Mouse (Mus musculus) embryonic facial prominence, embryonic 12.5 days (tissue): ENCODE measurements around the gene Olfr156. TPM values are rescaled to one million over a fixed set of nuclear protein-coding genes. Genes with fewer than 3 reads are reported as not detected.
"Not testable (repeated sequence)": the region's sequence is repeated elsewhere in the genome, so short reads cannot be mapped to it uniquely, and the experiment has no call there.

Experiments
- ATAC-seq: fragments of 200-750 bp; cut with Nextera tagmentation; 2 replicates; pipeline ENCODE4 v1.8.0; 2017; ENCODE audit not compliant: insufficient number of reproducible peaks, insufficient read depth, low FRiP score, low TSS enrichment
- H3K27ac ChIP-seq: fragments of 300-500 bp; sonication (generic); 2 replicates; pipeline ENCODE4 v1.5.1; 2016; ENCODE audit warnings: mild to moderate bottlenecking
- H3K27me3 ChIP-seq: fragments of 300-500 bp; sonication (generic); 2 replicates; pipeline ENCODE4 v1.6.1; 2016; ENCODE audit warnings: mild to moderate bottlenecking, moderate library complexity
- H3K36me3 ChIP-seq: fragments of 300-500 bp; sonication (generic); 2 replicates; pipeline ENCODE4 v1.6.1; 2016; ENCODE audit warnings: mild to moderate bottlenecking
- H3K4me1 ChIP-seq: fragments of 300-500 bp; sonication (generic); 2 replicates; pipeline ENCODE4 v1.6.1; 2016
- H3K4me2 ChIP-seq: fragments of 300-500 bp; sonication (generic); replicated peaks from 2 replicates; pipeline ENCODE4 v1.6.1; 2016; ENCODE audit warnings: mild to moderate bottlenecking, moderate library complexity
- H3K4me3 ChIP-seq: fragments of 300-500 bp; sonication (generic); 2 replicates; pipeline ENCODE4 v1.5.1; 2016; ENCODE audit warnings: mild to moderate bottlenecking
- H3K9ac ChIP-seq: fragments of 300-500 bp; sonication (generic); 2 replicates; pipeline ENCODE4 v1.6.1; 2016; ENCODE audit warnings: mild to moderate bottlenecking, moderate library complexity
- H3K9me3 ChIP-seq: fragments of 300-500 bp; sonication (generic); 2 replicates; pipeline ENCODE4 v1.6.1; 2016; ENCODE audit warnings: mild to moderate bottlenecking, moderate library complexity
- WGBS: fragments of 180-500 bp; shearing (Covaris S2); methylation state at CpG from one replicate; pipeline ENCODE4 v1.1.7; 2016; 5-methylcytosine and 5-hydroxymethylcytosine counted together
- polyA plus RNA-seq: library from polyadenylated mRNA; unstranded; fragments of >200 nt; fragmentation: Nextera tagmentation; extraction: Ambion mirVana; gene quantifications from 2 replicates; pipeline ENCODE4 v1.2.1, GENCODE M21; 2016

Olfr156 gene
- polyA plus RNA-seq, 1 experiment from 2014 or later = 0.09 TPM

GRCm38 (mm10) chr4:43828806-43829205 is 5.1 kb upstream of the Olfr156 start:
- 91% methylated on average over 4 of the region's 4 CpGs for WGBS
- Histone ChIP-seq H3K27ac (no peak overlapping the region), H3K9me3 (no peaks in the 10 kb centered on the region), H3K36me3 (no peaks in the 10 kb centered on the region), H3K4me2 (no peak overlapping the region), H3K27me3 (no peaks in the 10 kb centered on the region), H3K9ac (no peak overlapping the region), H3K4me3 (no peak overlapping the region), H3K4me1 (0 out of 2 replicates have a peak, but pooled peaks cover 3% of the 10 kb centered on the region)
- no peak for ATAC-seq

- no peaks in the 10 kb centered on the region for H3K27me3 ChIP-seq
These were observed 672 bp downstream of the Olfr156 start for GRCm38 (mm10) chr4:43822896-43823550.

GRCm38 (mm10) chr4:43798936-43799335 is 24.8 kb downstream of the Olfr156 start:
- Histone ChIP-seq H3K4me1 (no peaks in the 10 kb centered on the region), H3K36me3 (no peaks in the 10 kb centered on the region), H3K9me3 (peaks cover 4% of the 10 kb centered on the region), H3K27ac (no peak overlapping the region), H3K4me2 (no peak overlapping the region), H3K27me3 (no peaks in the 10 kb centered on the region), H3K9ac (no peak overlapping the region), H3K4me3 (no peak overlapping the region)
- ATAC-seq = no peak
- 79% methylated on average over 7 of the region's 7 CpGs for WGBS

More at GRCm38 (mm10) chr4:43822896-43823550, 672 bp downstream of the Olfr156 start:
- no peak overlapping the region for H3K4me2 ChIP-seq
- WGBS = 83% methylated on average over 13 of the region's 13 CpGs
- H3K4me3 ChIP-seq = no peak overlapping the region
- ATAC-seq = no peak
- 0 out of 2 replicates have a peak, but pooled peaks cover 6% of the 10 kb centered on the region for H3K4me1 ChIP-seq
- no peak overlapping the region for H3K27ac ChIP-seq
- no peak overlapping the region for H3K9ac ChIP-seq
- H3K36me3 ChIP-seq = no peaks in the 10 kb centered on the region
- no peaks in the 10 kb centered on the region for H3K9me3 ChIP-seq

DNA sequence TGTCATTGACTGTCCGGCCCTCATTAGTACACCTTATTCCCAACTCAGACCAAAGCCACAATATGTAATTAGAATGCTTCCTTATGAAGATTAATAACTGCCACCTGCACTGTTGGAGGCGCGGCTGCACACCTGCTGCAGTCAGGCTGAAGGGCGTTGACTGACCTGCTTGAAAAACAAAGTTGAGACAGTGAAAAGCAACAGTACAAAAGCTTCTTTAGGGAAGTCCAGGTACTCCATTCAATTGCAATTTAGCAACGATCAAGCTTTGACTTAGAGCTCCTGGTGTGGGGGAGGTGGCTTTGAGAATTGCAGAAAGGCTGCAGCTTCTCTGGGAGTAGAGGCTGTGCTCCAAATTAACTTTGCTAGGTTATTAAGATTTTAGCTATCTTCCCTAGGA is 27.9 kb downstream of the Olfr156 start:
- H3K36me3 ChIP-seq, H3K27ac ChIP-seq, H3K27me3 ChIP-seq, H3K9ac ChIP-seq, H3K4me2 ChIP-seq, H3K4me3 ChIP-seq, H3K9me3 ChIP-seq, H3K4me1 ChIP-seq, ATAC-seq: not testable (repeated sequence)
- 85% methylated on average over 5 of the region's 5 CpGs for WGBS

- H3K27me3 ChIP-seq = no peaks in the 10 kb centered on the region
- no peak overlapping the region for H3K4me2 ChIP-seq
- H3K27ac ChIP-seq = no peak overlapping the region
- no peaks in the 10 kb centered on the region for H3K4me1 ChIP-seq
- 80% methylated on average over 6 of the region's 6 CpGs for WGBS
- H3K4me3 ChIP-seq = no peak overlapping the region
- H3K9me3 ChIP-seq = no peaks in the 10 kb centered on the region
- no peak for ATAC-seq
- no peaks in the 10 kb centered on the region for H3K36me3 ChIP-seq
- H3K9ac ChIP-seq = no peak overlapping the region
These were observed 28.4 kb downstream of the Olfr156 start for GRCm38 (mm10) chr4:43795296-43795695.

DNA sequence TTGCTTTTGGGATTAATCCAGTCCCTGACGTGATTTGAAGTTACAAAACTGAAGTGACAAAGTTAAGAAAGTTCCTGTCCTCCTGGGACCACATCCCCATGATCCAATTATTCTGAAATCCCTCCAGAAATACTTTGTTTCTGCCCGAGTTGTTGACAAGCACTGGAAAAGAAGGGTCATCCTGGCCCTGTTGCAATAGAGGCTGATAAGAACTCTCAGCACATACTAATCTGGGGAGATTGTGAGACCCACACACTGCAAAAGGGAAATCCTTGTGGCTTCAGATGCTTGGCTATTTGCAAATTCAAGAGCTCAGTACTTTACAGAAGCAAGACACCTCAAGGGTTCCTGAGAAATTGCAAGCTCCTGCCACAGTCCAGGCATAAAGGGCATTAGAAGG is 51.4 kb downstream of the Olfr156 start:
- no peak for ATAC-seq
- Histone ChIP-seq H3K4me2 (no peak overlapping the region), H3K4me1 (no peaks in the 10 kb centered on the region; the same call in 1 of the 2 replicates), H3K36me3 (no peaks in the 10 kb centered on the region), H3K9me3 (no peaks in the 10 kb centered on the region), H3K27me3 (no peaks in the 10 kb centered on the region), H3K27ac (no peak overlapping the region), H3K9ac (no peak overlapping the region), H3K4me3 (no peak overlapping the region)
- 44% methylated on average over 2 of the region's 2 CpGs for WGBS

DNA sequence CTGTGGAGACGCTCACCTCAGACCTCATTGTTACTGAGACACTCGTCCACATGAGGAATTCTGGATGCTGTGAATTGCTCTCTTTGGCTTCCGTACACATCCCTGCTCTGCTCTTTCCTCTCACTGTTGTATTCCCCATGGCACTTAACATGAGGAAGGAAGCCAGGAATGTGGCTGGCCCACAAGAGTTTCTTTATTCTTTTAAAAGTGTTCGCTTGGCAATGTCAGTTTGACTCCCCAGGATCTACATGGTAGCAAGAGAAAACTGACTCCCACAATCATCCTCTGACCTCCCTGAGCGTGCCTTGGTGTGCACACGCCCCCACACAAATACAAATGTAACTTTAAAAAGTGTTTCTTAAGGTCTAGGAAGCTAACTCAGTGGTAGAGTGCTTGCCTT is 52.1 kb downstream of the Olfr156 start:
- Histone ChIP-seq H3K9me3 (no peaks in the 10 kb centered on the region), H3K4me1 (no peaks in the 10 kb centered on the region; the same call in 1 of the 2 replicates), H3K4me2 (no peak overlapping the region), H3K9ac (no peak overlapping the region), H3K36me3 (no peaks in the 10 kb centered on the region), H3K27me3 (no peaks in the 10 kb centered on the region), H3K27ac (no peak overlapping the region), H3K4me3 (no peak overlapping the region)
- WGBS = 54% methylated on average over 6 of the region's 6 CpGs
- no peak for ATAC-seq

- WGBS = 84% methylated on average over 6 of the region's 6 CpGs
- no peak for ATAC-seq
These were observed 52.8 kb downstream of the Olfr156 start, which contains the start of gene Olfr159 for GRCm38 (mm10) chr4:43770909-43771308. Gene Olfr159, minus strand, starts transcription at chr4:43771009.

More at GRCm38 (mm10) chr4:43770909-43771308, 52.8 kb downstream of the Olfr156 start, which contains the start of gene Olfr159:
- no peak within 1 kb of the TSS for H3K27ac ChIP-seq
- no peak within 1 kb of the TSS for H3K4me3 ChIP-seq
- H3K36me3 ChIP-seq = no peaks in the 10 kb centered on the region
- no peaks in the 10 kb centered on the region for H3K9me3 ChIP-seq
- H3K4me1 ChIP-seq = no peaks in the 10 kb centered on the region; the same call in 1 of the 2 replicates
- no peak within 1 kb of the TSS for H3K9ac ChIP-seq
- H3K4me2 ChIP-seq = no peak within 1 kb of the TSS
- H3K27me3 ChIP-seq = no peaks in the 10 kb centered on the region

Other genes with a start within 250 kb of the Olfr156 start
- 33.8 and 37.7 TPM in 2 replicates for gene Rgp1, start 245.2 kb downstream of the Olfr156 start, polyA plus RNA-seq
- gene Gba2, start 245.0 kb downstream of the Olfr156 start, polyA plus RNA-seq = 32.0 and 34.0 TPM in 2 replicates
- gene Msmp, start 239.4 kb downstream of the Olfr156 start, polyA plus RNA-seq = 1.5 and 2.1 TPM in 2 replicates
- 25.1 and 29.7 TPM in 2 replicates for gene Npr2, start 192.0 kb downstream of the Olfr156 start, polyA plus RNA-seq
- gene Spag8, start 170.3 kb downstream of the Olfr156 start, polyA plus RNA-seq = 1.8 and 1.9 TPM in 2 replicates
- 79.3 and 85.8 TPM in 2 replicates for gene Hint2, start 167.4 kb downstream of the Olfr156 start, polyA plus RNA-seq
- 7.7 and 8.4 TPM in 2 replicates for gene Tmem8b, start 154.9 kb downstream of the Olfr156 start, polyA plus RNA-seq
- 2.4 and 2.6 TPM in 2 replicates for gene Fam221b, start 154.8 kb downstream of the Olfr156 start, polyA plus RNA-seq
- gene Olfr70, start 123.1 kb downstream of the Olfr156 start, polyA plus RNA-seq = not detected in 2 replicates
- 0.06 TPM in 1 of 2 replicates, not detected in the other for gene Olfr71, start 113.6 kb downstream of the Olfr156 start, polyA plus RNA-seq
- gene Hrct1, start 96.7 kb downstream of the Olfr156 start, polyA plus RNA-seq = 0.15 and 0.43 TPM in 2 replicates
- not detected in 2 replicates for gene Spaar, start 93.9 kb downstream of the Olfr156 start, polyA plus RNA-seq
- gene Olfr159, start 52.9 kb downstream of the Olfr156 start, polyA plus RNA-seq = not detected in 2 replicates
- gene Olfr157, start 16.3 kb upstream of the Olfr156 start, polyA plus RNA-seq = 0.08 TPM in 1 of 2 replicates, not detected in the other
- 0.18 TPM in 1 of 2 replicates, not detected in the other for gene Olfr155, start 27.7 kb upstream of the Olfr156 start, polyA plus RNA-seq
- gene Reck, start 51.6 kb upstream of the Olfr156 start, polyA plus RNA-seq = 30.4 and 33.9 TPM in 2 replicates
- 113 and 118 TPM in 2 replicates for gene Glipr2, start 133.5 kb upstream of the Olfr156 start, polyA plus RNA-seq
- 0.11 TPM in 1 of 2 replicates, not detected in the other for gene Ccin, start 159.6 kb upstream of the Olfr156 start, polyA plus RNA-seq
- gene Clta, start 180.6 kb upstream of the Olfr156 start, polyA plus RNA-seq = 254 and 261 TPM in 2 replicates